Mouse (Mus musculus) forebrain, embryonic 16.5 days (tissue): ENCODE results near the gene Fitm2. TPM values are rescaled to one million over a fixed set of nuclear protein-coding genes. Genes with fewer than 3 reads are reported as not detected.

ENCODE experiments used
- ATAC-seq: fragments of 200-750 bp; cut with Nextera tagmentation; 2 replicates; pipeline ENCODE4 v1.8.0; 2017; ENCODE audit warnings: mild to moderate bottlenecking, moderate library complexity
- H3K27ac ChIP-seq: fragments of 300-500 bp; sonication (generic); 2 replicates; pipeline ENCODE4 v1.5.1; 2014; ENCODE audit warnings: low read length, control low read depth
- H3K27me3 ChIP-seq: fragments of 300-500 bp; sonication (generic); replicated peaks from 2 replicates; pipeline ENCODE4 v1.6.1; 2014; ENCODE audit warnings: low read length; ENCODE audit not compliant: control insufficient read depth, insufficient read depth
- H3K36me3 ChIP-seq: fragments of 300-500 bp; sonication (generic); 2 replicates; pipeline ENCODE4 v1.6.1; 2014; ENCODE audit not compliant: control insufficient read depth, insufficient read depth
- H3K4me1 ChIP-seq: fragments of 300-500 bp; sonication (generic); replicated peaks from 2 replicates; pipeline ENCODE4 v1.6.1; 2014; ENCODE audit warnings: low read length; ENCODE audit not compliant: control insufficient read depth, insufficient read depth
- H3K4me2 ChIP-seq: fragments of 300-500 bp; sonication (generic); 2 replicates; pipeline ENCODE4 v1.6.1; 2014; ENCODE audit warnings: mild to moderate bottlenecking, low read length, control low read depth
- H3K4me3 ChIP-seq: fragments of 300-500 bp; sonication (generic); replicated peaks from 2 replicates; pipeline ENCODE4 v1.5.1; 2014; ENCODE audit warnings: mild to moderate bottlenecking, low read length, control low read depth
- H3K9ac ChIP-seq: fragments of 300-500 bp; sonication (generic); replicated peaks from 2 replicates; pipeline ENCODE4 v1.6.1; 2014; ENCODE audit warnings: low read depth, low read length, control low read depth
- H3K9me3 ChIP-seq: fragments of 300-500 bp; sonication (generic); 2 replicates; pipeline ENCODE4 v1.6.1; 2016; ENCODE audit warnings: low read length; ENCODE audit not compliant: control insufficient read depth
- WGBS: fragments of 180-500 bp; shearing (Covaris S2); extraction: QIAGEN DNeasy Blood & Tissue Kit; methylation state at CpG from one replicate; pipeline ENCODE4 v1.1.7; 2014; 5-methylcytosine and 5-hydroxymethylcytosine counted together
- polyA plus RNA-seq: library from polyadenylated mRNA; unstranded; fragments of >200 nt; fragmentation: Nextera tagmentation; extraction: Ambion mirVana; gene quantifications from 2 replicates; pipeline ENCODE4 v1.2.1, GENCODE M21; 2015

Fitm2 gene
- polyA plus RNA-seq, 1 experiment from 2014 or later, result 15.4 TPM

DNA sequence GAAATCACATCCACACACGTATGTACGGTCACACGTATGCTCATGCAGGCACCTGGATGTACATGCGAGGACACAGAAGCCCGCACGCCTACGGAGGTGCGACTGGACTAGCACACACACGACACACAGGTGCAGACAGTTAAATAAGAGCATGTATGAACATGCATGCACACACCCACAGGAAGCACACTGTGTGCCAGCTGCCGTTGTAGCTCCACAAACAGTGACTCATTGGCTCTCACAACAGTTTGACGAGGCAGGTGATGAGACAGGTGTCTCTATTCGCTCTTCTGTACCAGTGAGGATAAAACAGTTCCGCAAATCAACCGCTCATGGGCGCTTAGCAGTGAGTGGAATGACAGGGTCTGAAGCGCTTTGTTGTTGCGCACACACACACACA, 18.2 kb upstream of the Fitm2 start:
- H3K36me3 ChIP-seq, result no peaks in the 10 kb centered on the region
- 90% methylated on average over 17 of the region's 17 CpGs for WGBS

DNA sequence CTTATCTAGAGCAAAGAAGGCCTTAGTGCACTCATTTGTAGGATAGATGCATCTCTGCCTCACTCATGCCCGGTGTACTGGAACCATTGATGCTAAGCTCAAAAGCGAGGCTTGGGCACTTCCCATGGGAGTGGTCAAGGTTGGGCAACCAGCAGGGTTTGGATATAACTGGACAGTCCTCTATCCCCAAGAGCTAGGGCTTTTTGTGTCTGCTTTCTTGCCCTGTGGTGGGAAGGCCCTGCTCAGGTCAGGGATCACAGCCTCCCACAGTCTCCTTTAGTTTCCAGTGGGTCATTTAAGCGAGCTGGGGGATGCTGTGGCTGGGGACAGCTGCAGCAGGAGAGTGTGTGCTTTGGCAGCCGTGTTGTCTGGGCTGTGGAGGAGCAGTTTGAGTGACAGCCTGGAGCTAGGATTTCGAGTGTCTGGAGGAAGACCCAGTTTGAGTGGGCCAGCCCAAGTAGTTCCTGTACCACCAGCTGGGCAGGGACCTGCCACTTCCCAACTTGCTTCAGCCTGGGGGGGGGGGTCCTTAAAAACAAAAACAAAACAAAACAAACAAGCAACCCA, 17.4 kb upstream of the Fitm2 start:
- 50% methylated on average over 5 of the region's 5 CpGs for WGBS

More for the DNA sequence above, 18.2 kb upstream of the Fitm2 start:
- H3K27ac ChIP-seq, result no peak overlapping the region
- no peak overlapping the region for H3K9ac ChIP-seq
- H3K4me2 ChIP-seq, result no peak overlapping the region
- ATAC-seq, result no peak
- H3K4me1 ChIP-seq, result peaks cover 5% of the 10 kb centered on the region
- H3K27me3 ChIP-seq, result no peaks in the 10 kb centered on the region
- no peaks in the 10 kb centered on the region for H3K9me3 ChIP-seq
- H3K4me3 ChIP-seq, result no peak overlapping the region

DNA sequence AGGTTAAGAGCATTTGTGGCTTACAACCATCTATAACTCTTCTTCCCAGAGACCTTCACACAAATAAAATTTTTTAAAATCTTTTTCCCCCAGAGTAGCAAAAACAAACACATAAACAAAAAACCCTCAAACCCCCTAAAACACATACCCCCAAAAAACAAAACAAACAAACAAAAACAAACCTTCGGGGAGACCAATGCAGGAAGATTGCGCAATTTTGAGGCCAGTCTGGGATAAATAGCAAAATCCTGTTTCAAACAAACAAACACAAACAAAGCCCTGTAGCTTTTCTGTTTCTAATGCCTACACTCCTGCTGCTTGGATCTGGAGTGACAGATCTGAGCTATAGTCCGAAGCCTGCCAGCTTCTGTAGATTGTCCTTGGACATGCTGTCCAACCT, 14.9 kb upstream of the Fitm2 start:
- H3K4me2 ChIP-seq, result no peak overlapping the region
- 91% methylated on average over 3 of the region's 3 CpGs for WGBS
- H3K36me3 ChIP-seq, result no peaks in the 10 kb centered on the region
- H3K27ac ChIP-seq, result no peak overlapping the region
- peaks cover 5% of the 10 kb centered on the region for H3K4me1 ChIP-seq
- no peak overlapping the region for H3K4me3 ChIP-seq
- no peaks in the 10 kb centered on the region for H3K9me3 ChIP-seq
- H3K9ac ChIP-seq, result no peak overlapping the region
- ATAC-seq, result no peak
- H3K27me3 ChIP-seq, result peaks cover 2% of the 10 kb centered on the region; the same call in 1 of the 2 replicates

More for the DNA sequence above, 17.4 kb upstream of the Fitm2 start:
- peaks cover 5% of the 10 kb centered on the region for H3K4me1 ChIP-seq
- H3K4me3 ChIP-seq, result no peak overlapping the region
- no peak overlapping the region for H3K27ac ChIP-seq
- no peaks in the 10 kb centered on the region for H3K9me3 ChIP-seq
- H3K36me3 ChIP-seq, result no peaks in the 10 kb centered on the region
- ATAC-seq, result no peak
- no peaks in the 10 kb centered on the region for H3K27me3 ChIP-seq
- H3K4me2 ChIP-seq, result no peak overlapping the region
- H3K9ac ChIP-seq, result no peak overlapping the region

DNA sequence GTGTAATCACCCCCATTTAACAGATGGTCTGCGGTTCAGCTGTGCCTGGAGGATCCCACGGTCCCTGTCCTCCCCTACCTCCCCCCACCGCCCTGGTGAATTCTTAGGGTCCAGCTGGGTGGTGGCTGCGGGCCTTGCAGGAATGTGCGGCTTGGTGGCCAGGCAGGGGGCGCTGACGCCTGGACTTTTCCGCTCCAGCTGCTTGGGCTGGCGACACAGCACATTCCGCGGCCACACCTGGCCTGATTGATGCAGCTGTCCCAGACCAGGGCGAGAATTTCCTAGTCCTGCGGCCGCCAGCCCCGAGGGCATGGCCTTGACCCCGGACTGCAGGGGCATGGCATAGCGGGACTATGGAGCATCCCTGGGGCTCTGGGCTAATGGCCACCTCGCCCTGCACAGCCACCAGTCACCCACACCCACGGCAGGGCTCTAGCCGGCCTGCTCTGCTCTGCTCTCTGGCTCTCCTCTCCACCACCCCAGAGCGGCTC, 9.2 kb upstream of the Fitm2 start:
- H3K27ac ChIP-seq, result no peak overlapping the region
- ATAC-seq, result no peak
- H3K9ac ChIP-seq, result no peak overlapping the region
- H3K36me3 ChIP-seq, result no peaks in the 10 kb centered on the region
- peaks cover 11% of the 10 kb centered on the region for H3K27me3 ChIP-seq
- peak overlapping the region; percentile 1; the same call in 1 of the 2 replicates for H3K4me2 ChIP-seq
- H3K9me3 ChIP-seq, result no peaks in the 10 kb centered on the region
- 4% methylated on average over 21 of the region's 21 CpGs for WGBS
- H3K4me1 ChIP-seq, result no peaks in the 10 kb centered on the region
- H3K4me3 ChIP-seq, result no peak overlapping the region

DNA sequence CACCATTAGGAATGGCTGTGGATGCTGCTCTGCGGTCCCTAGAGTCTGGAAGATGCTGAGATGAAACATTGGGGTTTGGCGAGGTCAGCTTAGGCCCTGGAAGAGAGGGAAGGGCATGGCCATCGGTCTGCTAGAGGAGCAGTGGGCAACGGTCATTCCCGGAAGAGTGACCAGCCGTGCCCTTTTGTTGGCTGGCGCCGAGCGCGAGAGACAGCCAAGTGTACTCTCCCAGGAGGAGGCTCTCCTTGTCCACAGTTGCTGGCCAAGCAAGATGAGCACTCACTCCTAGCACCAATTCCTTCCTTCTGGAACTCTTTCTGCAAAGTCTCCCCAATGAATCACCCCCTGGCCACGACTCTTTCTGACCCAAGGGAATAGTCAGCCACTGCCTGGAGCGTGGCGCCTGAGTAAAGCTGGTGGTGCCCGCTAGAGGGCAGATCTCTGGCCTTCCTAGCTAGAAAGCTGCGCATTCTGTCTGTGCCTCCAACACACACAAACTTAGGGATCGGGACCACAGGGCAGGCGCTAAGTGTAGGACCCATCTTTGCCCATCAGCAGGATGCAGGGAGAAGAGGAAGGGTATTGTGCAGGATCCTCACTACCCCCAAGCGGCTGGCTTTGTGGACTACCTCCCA, 7.9 kb upstream of the Fitm2 start:
- WGBS, result 48% methylated on average over 18 of the region's 18 CpGs
- H3K9ac ChIP-seq, result no peak overlapping the region
- H3K27me3 ChIP-seq, result peaks cover 11% of the 10 kb centered on the region
- no peak overlapping the region for H3K27ac ChIP-seq
- no peak overlapping the region for H3K4me2 ChIP-seq
- no peaks in the 10 kb centered on the region for H3K36me3 ChIP-seq
- H3K9me3 ChIP-seq, result no peaks in the 10 kb centered on the region
- H3K4me3 ChIP-seq, result no peak overlapping the region
- no peaks in the 10 kb centered on the region for H3K4me1 ChIP-seq
- no peak for ATAC-seq

DNA sequence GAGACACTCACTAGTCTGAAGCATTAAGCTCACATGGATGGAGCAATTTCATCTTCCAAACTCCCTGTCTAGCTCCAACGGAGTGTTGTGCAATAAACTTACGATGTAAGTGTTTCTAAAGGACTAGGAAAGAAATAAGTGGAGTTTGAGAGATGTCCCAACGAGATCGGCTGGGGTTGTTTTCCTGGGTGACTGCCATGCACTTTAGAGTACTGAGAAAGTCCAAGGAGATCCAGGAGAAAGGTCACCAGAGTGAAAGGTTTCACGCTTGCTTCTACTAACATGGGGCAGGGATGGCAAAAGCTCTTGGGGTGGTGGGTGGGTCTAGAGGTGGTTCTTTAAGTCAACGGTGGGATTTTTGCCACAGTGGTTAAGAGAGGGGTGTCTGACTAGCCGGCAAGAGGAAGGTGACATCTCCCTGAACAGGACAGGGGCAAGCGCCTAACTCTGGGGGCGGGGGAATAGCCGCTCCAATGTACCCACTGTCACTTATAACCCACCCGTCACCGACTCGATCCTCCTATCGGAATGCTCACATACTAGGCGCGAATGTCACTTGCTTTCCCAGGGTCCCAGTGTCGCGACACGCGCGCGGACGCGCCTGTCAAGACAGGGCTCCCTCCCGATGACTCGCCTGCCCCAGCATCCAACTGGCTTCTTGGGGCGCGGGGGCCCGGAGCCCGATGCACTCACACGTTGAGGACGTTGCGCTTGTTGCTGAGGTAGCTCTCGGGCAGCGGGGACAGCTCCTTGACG, 541 bp downstream of the Fitm2 start:
- H3K4me1 ChIP-seq, result peaks cover 9% of the 10 kb centered on the region
- H3K9ac ChIP-seq, result peak overlapping the region; percentile 82
- ATAC-seq, result peak; percentile 75
- H3K9me3 ChIP-seq, result no peaks in the 10 kb centered on the region
- H3K4me2 ChIP-seq, result peak overlapping the region; percentile 78
- peak overlapping the region; percentile 76 for H3K4me3 ChIP-seq
- H3K36me3 ChIP-seq, result peaks cover 13% of the 10 kb centered on the region
- H3K27ac ChIP-seq, result peak overlapping the region; percentile 49
- WGBS, result 4% methylated on average over 36 of the region's 36 CpGs
- no peaks in the 10 kb centered on the region for H3K27me3 ChIP-seq

DNA sequence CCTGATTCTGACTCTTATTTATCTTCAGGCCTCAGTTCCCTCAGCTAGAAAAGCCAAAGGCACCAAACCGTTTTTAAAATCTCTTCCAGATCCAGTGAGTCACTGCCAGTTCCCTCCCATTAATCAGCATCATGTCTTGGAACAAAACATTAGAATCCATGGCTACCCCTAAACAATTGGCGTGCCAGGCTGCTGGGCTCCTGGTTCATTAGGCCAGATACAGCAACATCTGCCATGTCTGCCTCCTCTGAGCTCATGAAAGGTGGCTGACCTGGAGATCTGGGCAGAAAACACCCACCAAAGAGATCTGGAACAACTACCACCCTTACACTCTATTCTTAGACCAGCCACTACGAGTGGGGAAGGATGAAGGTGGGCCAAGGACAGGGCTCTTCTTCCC, 1.3 kb downstream of the Fitm2 start:
- Histone ChIP-seq H3K4me1 (peaks cover 9% of the 10 kb centered on the region), H3K27ac (no peak overlapping the region), H3K4me2 (peak overlapping the region; percentile 78), H3K9me3 (no peaks in the 10 kb centered on the region), H3K4me3 (no peak overlapping the region; the same call in 1 of the 2 replicates), H3K36me3 (peaks cover 15% of the 10 kb centered on the region), H3K27me3 (no peaks in the 10 kb centered on the region), H3K9ac (no peak overlapping the region)
- WGBS, result 42% methylated on average over 3 of the region's 3 CpGs
- no peak for ATAC-seq

DNA sequence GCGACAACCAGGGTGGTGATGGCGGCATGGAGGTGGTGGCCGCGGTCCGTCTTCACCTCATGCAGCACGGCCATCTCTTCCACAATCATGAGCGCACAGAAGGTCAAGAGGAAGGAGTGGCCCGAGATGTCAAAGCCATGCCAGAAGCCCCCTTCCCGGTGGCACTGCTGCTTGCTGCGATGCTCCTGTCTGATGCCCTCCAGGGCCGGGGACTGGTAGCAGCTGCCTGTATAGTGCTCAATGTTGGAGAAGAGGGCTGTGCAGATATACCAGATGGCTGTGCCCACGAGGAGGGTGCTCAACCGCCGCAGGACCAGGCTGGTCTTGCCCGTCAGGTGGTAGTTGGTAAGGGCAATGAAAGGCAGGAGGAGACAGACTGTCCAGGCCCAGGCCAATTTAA, 2.7 kb downstream of the Fitm2 start:
- Histone ChIP-seq H3K4me2 (no peak overlapping the region), H3K36me3 (peaks cover 15% of the 10 kb centered on the region), H3K27ac (no peak overlapping the region), H3K27me3 (no peaks in the 10 kb centered on the region), H3K9ac (no peak overlapping the region), H3K4me3 (no peak overlapping the region), H3K4me1 (peaks cover 9% of the 10 kb centered on the region), H3K9me3 (no peaks in the 10 kb centered on the region)
- ATAC-seq, result no peak
- WGBS, result 94% methylated on average over 15 of the region's 15 CpGs

DNA sequence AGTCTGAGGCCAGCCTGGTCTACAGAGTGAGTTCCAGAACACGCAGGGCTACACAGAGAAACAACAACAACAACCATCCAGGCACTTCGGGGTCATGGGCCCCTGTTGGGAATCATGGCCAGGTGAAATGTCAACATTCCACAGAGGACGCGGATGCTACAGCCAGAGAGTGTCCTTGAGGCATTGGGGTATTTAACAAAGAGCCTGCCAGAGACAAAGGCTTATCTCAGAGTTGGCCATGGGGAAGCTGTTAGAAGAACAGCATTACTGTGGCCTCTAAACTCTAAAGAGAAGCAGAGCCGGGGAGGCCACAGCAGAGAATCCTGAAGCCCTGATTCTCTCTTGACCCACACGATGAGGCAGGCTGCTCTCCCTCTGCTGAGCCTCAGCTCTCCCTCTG, 3.6 kb downstream of the Fitm2 start:
- H3K27me3 ChIP-seq, result no peaks in the 10 kb centered on the region
- peaks cover 9% of the 10 kb centered on the region for H3K4me1 ChIP-seq
- no peak overlapping the region for H3K4me2 ChIP-seq
- no peaks in the 10 kb centered on the region for H3K9me3 ChIP-seq
- WGBS, result 97% methylated on average over 6 of the region's 6 CpGs
- H3K27ac ChIP-seq, result no peak overlapping the region
- no peak overlapping the region for H3K9ac ChIP-seq
- no peak for ATAC-seq
- H3K36me3 ChIP-seq, result peaks cover 15% of the 10 kb centered on the region
- H3K4me3 ChIP-seq, result no peak overlapping the region
